Mouse (Mus musculus): ENCODE results near the gene 4930579F01Rik. TPM values are rescaled to one million over a fixed set of nuclear protein-coding genes. Genes with fewer than 3 reads are reported as not detected.
A peak's percentile ranks its signal among the peaks of the same experiment; 100 is the strongest.

Gene 4930579F01Rik
- polyA plus RNA-seq, 1 experiment: not detected

DNA sequence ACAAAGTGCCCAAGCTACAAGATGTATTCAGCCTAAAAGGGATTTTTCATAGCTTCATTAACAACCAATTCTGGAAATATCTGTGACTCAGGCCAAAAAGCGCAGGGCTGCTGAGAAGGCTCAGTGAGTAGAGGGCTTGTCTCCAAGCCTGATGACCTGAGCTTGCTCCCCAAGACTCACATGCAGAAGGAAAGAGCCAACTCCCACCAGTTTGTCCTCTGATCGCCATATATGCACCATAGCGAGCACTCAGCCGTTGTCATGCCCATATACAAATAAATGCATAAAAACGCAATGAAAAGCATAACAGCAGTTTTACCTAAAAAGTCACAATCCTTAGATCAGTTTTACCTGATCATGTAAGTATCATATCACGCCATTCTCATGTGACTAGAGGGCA lies 32.9 kb upstream of the 4930579F01Rik start:
- no peak overlapping the region for H3K27ac ChIP-seq (ENCODE audit: insufficient read depth, low read depth, low read length)
- no peaks in the 10 kb centered on the region for H3K36me3 ChIP-seq (ENCODE audit: control insufficient read depth, insufficient read depth, low read length)
- H3K27me3 ChIP-seq (replicated peaks; ENCODE audit: control insufficient read depth, insufficient read depth, low read length): no peaks in the 10 kb centered on the region
- no peak for TF ChIP-seq POLR2A (IDR thresholded peaks at IDR 0.05; ENCODE audit: low read depth, low read length)
- no peak for TF ChIP-seq CTCF (conservative IDR thresholded peaks at IDR 0.05; ENCODE audit: insufficient read depth, insufficient read length, low read depth, low read length)
- peaks cover 17% of the 10 kb centered on the region for H3K4me1 ChIP-seq (ENCODE audit: control insufficient read depth, insufficient read depth, low read length)
- DNase-seq: no peak
- H3K4me3 ChIP-seq (ENCODE audit: insufficient read depth, low read depth, low read length): no peak overlapping the region
- 99% methylated on average over 6 of the region's 6 CpGs for WGBS

DNA sequence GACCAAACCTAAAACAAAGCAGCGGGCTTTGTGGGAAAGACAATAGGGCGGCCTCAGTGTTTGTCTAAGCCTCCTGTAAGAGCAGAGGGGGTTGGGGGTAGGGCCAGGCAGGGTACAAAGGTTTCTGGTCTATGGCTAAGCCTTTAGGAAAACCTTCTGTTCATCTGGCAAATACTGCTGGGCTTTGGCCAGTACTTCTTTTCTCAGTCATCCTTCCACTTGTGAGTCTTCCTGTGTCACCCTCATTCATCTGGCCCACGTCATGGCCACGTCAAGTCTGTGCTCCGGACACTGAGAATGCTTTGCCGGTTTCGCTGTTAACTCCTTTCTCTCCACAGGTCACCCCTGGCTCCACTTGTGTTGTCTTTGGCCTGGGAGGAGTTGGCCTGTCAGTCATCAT lies 32.2 kb upstream of the 4930579F01Rik start:
- DNase-seq: peak; percentile 80

DNA sequence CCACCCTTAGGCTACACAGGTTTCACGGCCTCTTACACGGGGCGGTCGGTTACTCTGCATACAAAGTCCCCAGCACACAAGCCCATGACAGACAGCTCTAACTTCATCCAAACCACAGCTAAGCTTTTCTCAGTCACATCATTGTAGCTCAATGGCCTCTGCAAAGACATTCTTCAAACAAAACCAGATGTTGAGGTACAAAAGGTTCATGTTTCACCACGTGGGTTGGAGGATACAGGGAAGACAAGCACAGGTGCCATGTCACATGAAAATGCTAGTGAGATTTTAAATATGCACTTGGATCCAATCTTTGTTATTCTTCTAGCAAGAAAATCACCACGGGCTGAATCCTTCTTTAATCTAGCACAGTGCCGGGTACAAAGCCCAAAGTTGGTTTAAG lies 31.7 kb upstream of the 4930579F01Rik start:
- Histone ChIP-seq H3K4me3 (ENCODE audit: insufficient read depth, low read depth, low read length) (no peak overlapping the region), H3K4me1 (ENCODE audit: control insufficient read depth, insufficient read depth, low read length) (peaks cover 17% of the 10 kb centered on the region), H3K27me3 (replicated peaks; ENCODE audit: control insufficient read depth, insufficient read depth, low read length) (no peaks in the 10 kb centered on the region), H3K27ac (ENCODE audit: insufficient read depth, low read depth, low read length) (no peak overlapping the region), H3K36me3 (ENCODE audit: control insufficient read depth, insufficient read depth, low read length) (no peaks in the 10 kb centered on the region)
- no peak for DNase-seq
- 76% methylated on average over 7 of the region's 7 CpGs for WGBS
- TF ChIP-seq CTCF (conservative IDR thresholded peaks at IDR 0.05; ENCODE audit: insufficient read depth, insufficient read length, low read depth, low read length) (no peak), POLR2A (IDR thresholded peaks at IDR 0.05; ENCODE audit: low read depth, low read length) (no peak)

More for the DNA sequence above, 32.2 kb upstream of the 4930579F01Rik start:
- Histone ChIP-seq H3K36me3 (ENCODE audit: control insufficient read depth, insufficient read depth, low read length) (no peaks in the 10 kb centered on the region), H3K4me3 (ENCODE audit: insufficient read depth, low read depth, low read length) (no peak overlapping the region), H3K27ac (ENCODE audit: insufficient read depth, low read depth, low read length) (no peak overlapping the region), H3K4me1 (ENCODE audit: control insufficient read depth, insufficient read depth, low read length) (peaks cover 17% of the 10 kb centered on the region), H3K27me3 (replicated peaks; ENCODE audit: control insufficient read depth, insufficient read depth, low read length) (no peaks in the 10 kb centered on the region)
- no peak for TF ChIP-seq CTCF (conservative IDR thresholded peaks at IDR 0.05; ENCODE audit: insufficient read depth, insufficient read length, low read depth, low read length)
- no peak for TF ChIP-seq POLR2A (IDR thresholded peaks at IDR 0.05; ENCODE audit: low read depth, low read length)
- WGBS: 61% methylated on average over 7 of the region's 7 CpGs

DNA sequence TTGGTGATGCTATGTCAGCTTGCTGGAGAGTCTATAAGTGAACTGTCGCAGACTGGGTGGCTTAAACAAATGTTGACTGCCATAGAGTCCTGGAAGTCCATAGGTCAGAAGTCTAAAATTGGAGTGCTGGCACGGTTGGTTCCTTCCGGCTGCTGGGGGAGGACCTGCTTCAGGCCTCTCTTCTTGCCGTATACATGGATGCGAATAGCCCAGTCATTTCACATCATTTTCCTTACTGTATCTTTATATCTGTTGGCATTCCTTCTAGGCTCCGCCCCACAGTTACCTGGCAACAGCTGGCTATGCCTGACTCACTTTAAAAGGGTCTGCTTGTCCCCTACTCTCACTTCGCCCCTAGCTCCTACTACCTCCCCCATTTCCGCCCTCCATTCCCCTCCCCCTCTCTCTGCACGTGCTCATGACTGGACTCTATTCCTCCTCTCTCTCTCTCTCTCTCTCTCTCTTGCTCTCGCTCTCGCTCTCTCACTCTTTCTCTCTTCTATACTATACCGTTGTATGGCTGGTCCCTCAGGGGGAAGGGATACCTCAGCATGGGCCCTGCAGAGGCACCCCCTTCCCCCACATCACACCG lies 30.8 kb upstream of the 4930579F01Rik start:
- DNase-seq: no peak

GRCm38 (mm10) chr3:138222952-138223351 lies 29.3 kb upstream of the 4930579F01Rik start:
- no peak for TF ChIP-seq POLR2A (IDR thresholded peaks at IDR 0.05; ENCODE audit: low read depth, low read length)
- TF ChIP-seq CTCF (conservative IDR thresholded peaks at IDR 0.05; ENCODE audit: insufficient read depth, insufficient read length, low read depth, low read length): peak; percentile 77
- peaks cover 17% of the 10 kb centered on the region for H3K4me1 ChIP-seq (ENCODE audit: control insufficient read depth, insufficient read depth, low read length)
- no peaks in the 10 kb centered on the region for H3K27me3 ChIP-seq (replicated peaks; ENCODE audit: control insufficient read depth, insufficient read depth, low read length)
- no peak overlapping the region for H3K27ac ChIP-seq (ENCODE audit: insufficient read depth, low read depth, low read length)
- no peaks in the 10 kb centered on the region for H3K36me3 ChIP-seq (ENCODE audit: control insufficient read depth, insufficient read depth, low read length)
- WGBS: 47% methylated on average over 5 of the region's 5 CpGs
- peak; percentile 86 for DNase-seq
- no peak overlapping the region for H3K4me3 ChIP-seq (ENCODE audit: insufficient read depth, low read depth, low read length)

More for the DNA sequence above, 30.8 kb upstream of the 4930579F01Rik start:
- Histone ChIP-seq H3K4me3 (ENCODE audit: insufficient read depth, low read depth, low read length) (no peak overlapping the region), H3K27me3 (replicated peaks; ENCODE audit: control insufficient read depth, insufficient read depth, low read length) (no peaks in the 10 kb centered on the region), H3K4me1 (ENCODE audit: control insufficient read depth, insufficient read depth, low read length) (peaks cover 17% of the 10 kb centered on the region), H3K36me3 (ENCODE audit: control insufficient read depth, insufficient read depth, low read length) (no peaks in the 10 kb centered on the region), H3K27ac (ENCODE audit: insufficient read depth, low read depth, low read length) (no peak overlapping the region)
- TF ChIP-seq POLR2A (IDR thresholded peaks at IDR 0.05; ENCODE audit: low read depth, low read length) (no peak), CTCF (conservative IDR thresholded peaks at IDR 0.05; ENCODE audit: insufficient read depth, insufficient read length, low read depth, low read length) (no peak)
- WGBS: 79% methylated on average over 13 of the region's 13 CpGs

- 54% methylated on average over 4 of the region's 4 CpGs for WGBS
- DNase-seq: no peak
- no peak overlapping the region for H3K4me3 ChIP-seq (ENCODE audit: insufficient read depth, low read depth, low read length)
- TF ChIP-seq POLR2A (IDR thresholded peaks at IDR 0.05; ENCODE audit: low read depth, low read length) (no peak), CTCF (conservative IDR thresholded peaks at IDR 0.05; ENCODE audit: insufficient read depth, insufficient read length, low read depth, low read length) (no peak)
- H3K27ac ChIP-seq (ENCODE audit: insufficient read depth, low read depth, low read length): no peak overlapping the region
- no peaks in the 10 kb centered on the region for H3K27me3 ChIP-seq (replicated peaks; ENCODE audit: control insufficient read depth, insufficient read depth, low read length)
- no peaks in the 10 kb centered on the region for H3K36me3 ChIP-seq (ENCODE audit: control insufficient read depth, insufficient read depth, low read length)
- H3K4me1 ChIP-seq (ENCODE audit: control insufficient read depth, insufficient read depth, low read length): peaks cover 17% of the 10 kb centered on the region
These were observed 28.9 kb upstream of the 4930579F01Rik start for GRCm38 (mm10) chr3:138222511-138222910.

- 85% methylated on average over 11 of the region's 11 CpGs for WGBS
- Histone ChIP-seq H3K36me3 (ENCODE audit: control insufficient read depth, insufficient read depth, low read length) (no peaks in the 10 kb centered on the region), H3K27ac (ENCODE audit: insufficient read depth, low read depth, low read length) (no peak overlapping the region), H3K4me1 (ENCODE audit: control insufficient read depth, insufficient read depth, low read length) (peaks cover 9% of the 10 kb centered on the region), H3K4me3 (ENCODE audit: insufficient read depth, low read depth, low read length) (no peak overlapping the region), H3K27me3 (replicated peaks; ENCODE audit: control insufficient read depth, insufficient read depth, low read length) (no peaks in the 10 kb centered on the region)
- TF ChIP-seq CTCF (conservative IDR thresholded peaks at IDR 0.05; ENCODE audit: insufficient read depth, insufficient read length, low read depth, low read length): no peak
- TF ChIP-seq POLR2A (IDR thresholded peaks at IDR 0.05; ENCODE audit: low read depth, low read length): no peak
- DNase-seq: no peak
These were observed 27.5 kb upstream of the 4930579F01Rik start for GRCm38 (mm10) chr3:138221116-138221515.

Measured in kidney, adult 2 months (tissue).